Mouse (Mus musculus): ENCODE data around the gene Sfn. TPM values are rescaled to one million over a fixed set of nuclear protein-coding genes. Genes with fewer than 3 reads are reported as not detected.

Gene Sfn
- total and polyA plus RNA-seq, 3 experiments, result 1.4 to 2.1 (median 1.8) TPM

DNA sequence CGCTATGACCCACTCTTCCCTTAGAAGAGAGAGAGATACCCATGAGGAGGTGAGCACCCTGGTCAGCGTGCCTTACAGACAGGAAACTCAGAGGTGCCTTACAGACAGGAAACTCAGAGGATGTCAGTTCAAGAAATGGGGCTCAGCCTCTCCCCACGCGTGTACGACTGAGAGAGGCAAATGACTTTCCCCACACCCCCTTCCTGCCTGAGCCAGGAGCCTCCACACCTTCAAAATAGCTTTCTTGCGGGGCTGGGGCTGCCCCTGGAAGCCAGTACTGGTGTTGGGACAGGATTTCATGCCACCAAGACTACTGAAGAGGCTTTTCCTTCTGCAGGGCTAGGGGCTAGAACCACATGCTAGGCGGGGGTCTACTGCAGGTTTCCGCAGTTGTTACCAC, 18.7 kb upstream of the Sfn start:
- DNase-seq, result no peak

DNA sequence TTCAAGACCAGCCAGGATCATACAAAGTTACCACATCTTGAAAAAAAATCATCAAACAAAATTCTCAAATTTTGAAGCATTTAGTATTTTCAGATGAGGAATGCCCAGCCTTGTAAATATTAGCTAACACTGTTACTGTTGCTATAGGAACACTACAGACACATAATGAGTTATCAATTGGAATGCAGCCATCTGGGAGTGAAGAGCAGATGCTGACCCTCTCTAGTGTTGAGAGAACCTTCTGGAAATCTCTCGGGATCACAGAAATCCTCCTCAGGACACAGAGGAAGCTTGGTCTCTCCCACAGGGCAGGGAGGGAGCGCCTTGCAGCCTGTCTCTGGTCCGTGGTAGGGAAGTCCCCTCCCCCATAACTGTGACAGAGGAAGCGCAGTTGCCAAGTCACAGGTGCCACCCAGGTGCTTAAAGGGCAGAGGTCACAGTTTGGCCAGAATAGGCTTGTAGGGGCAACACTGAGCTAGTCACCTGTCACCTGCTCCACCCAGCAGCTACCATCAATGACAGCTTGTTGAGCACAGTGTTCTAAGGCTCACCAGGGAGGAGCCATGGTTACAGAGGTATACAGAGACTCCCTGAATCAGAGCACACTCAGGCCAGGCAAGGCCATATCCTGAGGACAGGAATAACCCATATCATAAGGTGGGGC, 17.6 kb upstream of the Sfn start:
- no peak for DNase-seq

DNA sequence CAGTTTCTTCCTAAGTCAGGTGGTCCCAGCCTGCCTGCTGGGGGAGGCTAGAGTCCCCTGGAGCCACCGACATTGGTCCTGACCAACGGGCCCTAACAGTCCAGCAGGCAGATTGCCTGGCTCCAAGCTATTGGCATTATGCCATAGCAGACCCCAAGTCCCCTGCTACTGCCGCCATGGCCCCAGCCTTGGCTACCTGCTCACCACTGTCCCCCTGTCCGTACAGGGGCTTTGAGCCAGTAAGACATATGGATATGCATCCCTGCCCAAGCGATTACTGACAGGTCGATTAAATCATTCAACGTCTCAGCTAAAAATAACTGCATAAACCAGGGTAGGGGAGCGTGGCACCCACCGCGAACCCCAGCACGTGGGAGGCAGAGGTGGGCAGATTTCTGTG, 16.0 kb upstream of the Sfn start:
- DNase-seq, result no peak

DNA sequence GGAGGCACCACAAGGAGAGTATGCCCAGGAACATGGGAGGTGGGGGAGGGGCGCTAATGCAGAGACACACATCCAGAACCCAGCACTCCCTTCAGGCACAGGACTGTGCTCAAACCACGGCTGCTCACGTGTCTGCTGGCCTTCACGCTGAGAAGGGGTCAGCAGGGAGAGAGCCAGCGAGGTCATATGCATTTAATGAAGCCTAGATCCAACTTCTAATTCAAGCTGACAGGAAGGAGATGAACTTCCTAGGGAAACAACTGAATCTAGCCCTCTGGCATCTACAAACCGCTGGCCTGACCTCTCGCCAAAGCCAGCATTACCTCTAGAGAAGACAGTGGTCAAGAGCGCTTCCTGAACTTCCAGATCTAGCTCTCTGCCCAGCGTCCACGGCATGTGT, 13.4 kb upstream of the Sfn start:
- DNase-seq, result peak; percentile 35

DNA sequence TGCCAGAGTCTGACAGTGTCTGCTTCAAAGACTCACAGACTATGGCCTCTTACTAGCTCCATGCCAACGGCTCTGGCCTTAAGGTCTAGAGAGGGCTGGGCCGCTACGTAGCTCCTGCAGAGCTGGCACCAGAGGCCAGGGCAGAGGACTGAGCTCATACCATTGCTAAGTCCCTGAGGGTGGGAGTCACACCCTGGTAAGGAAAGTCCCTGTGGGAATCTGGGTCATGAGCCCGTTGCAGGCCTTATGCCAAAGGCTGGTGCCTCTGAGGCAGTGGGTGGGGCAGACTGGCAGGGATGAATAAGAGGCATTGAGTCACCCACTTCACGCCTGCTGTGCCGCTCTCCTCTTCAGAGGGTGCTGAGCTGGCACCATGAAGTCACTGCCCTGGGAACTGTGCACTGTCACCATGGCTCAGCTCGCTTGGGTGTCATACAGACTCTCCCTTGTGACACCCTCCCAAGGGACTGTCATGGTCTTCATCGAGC, 12.3 kb upstream of the Sfn start:
- peak; percentile 92 for DNase-seq

DNA sequence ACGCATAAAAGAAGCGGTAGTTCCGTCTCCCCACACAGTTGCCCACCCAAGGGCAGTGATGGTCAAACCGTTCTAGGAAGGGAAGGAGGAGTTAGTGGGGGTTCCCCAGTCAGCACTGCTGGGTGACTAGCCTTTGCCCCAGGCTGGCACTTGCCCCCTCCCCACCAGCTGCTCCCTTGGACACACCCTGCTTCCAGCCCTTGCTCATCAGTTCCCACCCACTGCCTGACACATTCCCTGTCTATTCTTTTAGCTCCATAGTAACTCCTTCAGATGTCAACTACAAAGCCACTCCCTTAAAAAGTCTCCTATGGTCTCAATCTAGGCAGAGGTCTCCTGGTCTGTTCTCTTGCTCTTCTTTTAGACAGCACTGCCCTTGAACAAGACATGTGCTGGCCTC, 11.9 kb upstream of the Sfn start:
- DNase-seq, result no peak

DNA sequence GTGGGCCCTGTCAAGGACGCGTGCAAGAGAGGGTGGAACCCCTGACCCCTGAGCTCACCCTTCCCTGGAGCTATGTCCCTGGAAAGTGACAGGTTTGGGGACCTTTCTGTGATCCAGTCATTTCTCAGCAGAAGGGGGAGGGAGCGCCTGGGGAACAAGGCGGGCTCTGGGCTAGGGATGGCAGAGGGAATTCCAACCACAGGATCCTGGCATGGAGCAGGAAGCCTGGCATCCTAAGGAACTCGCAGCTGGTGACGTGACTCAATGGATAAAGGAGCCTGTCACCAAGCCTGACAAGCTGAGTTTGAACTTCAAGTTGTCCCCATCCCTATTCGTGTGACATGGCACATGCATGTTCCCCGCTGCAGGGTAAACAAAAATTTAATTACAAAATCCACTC, 11.1 kb upstream of the Sfn start:
- no peak for DNase-seq

DNA sequence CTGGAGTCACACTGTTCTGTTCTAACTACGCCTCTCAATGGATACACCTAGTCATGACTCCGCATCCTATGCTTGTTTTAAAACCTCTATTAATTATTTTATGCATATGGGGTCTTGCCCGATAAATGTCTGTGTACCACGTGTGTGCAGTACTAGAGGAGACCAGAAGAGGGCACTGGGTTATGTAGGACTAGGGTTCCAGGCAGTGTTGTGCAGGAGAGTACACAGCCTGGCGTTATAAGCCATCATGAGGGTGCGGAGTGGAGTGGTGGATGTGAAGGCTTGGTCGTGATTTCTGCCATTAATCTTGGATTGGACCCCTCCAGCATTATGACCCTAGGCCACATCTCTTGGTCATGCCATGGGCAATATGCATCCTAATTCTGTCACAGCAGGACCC, 10.4 kb upstream of the Sfn start:
- DNase-seq, result no peak

DNA sequence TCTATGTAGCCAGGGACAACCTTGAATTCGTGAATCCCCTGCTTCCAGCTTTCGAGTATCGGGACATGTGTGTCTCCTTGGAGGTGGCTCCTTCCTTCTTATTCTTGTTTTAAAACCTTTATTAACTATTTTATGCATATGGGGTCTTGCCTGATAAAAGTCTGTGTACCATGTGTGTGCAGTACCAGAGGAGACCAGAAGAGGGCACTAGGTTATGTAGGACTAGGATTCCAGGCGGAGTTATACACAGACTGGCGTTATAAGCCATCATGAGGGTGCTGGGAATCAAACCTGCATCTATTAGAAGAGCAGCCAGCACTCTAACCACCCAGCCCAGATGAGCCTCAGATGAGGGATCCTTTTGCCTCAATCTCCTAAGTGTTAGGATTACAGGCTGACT, 9.8 kb upstream of the Sfn start:
- DNase-seq, result no peak

DNA sequence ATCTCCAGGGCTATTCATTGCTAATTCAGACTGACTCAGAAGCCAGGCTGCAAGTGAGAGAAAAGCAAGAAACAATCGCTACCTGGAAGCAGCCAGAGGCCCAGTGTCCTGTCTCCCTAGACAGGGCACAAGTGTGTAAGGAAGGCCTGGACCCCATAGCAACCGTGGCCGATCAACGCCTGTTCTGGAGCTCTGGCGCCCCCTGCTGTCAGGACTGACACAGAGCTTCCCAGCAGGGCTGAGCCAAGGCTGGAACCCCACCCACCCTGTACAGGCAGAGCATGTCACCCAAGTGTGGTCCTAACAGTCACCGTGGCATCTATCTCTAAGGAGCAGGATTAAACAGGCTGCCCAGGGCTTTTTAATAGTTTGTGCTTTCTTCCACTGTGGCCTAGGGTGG, 7.8 kb upstream of the Sfn start:
- DNase-seq, result peak; percentile 84

DNA sequence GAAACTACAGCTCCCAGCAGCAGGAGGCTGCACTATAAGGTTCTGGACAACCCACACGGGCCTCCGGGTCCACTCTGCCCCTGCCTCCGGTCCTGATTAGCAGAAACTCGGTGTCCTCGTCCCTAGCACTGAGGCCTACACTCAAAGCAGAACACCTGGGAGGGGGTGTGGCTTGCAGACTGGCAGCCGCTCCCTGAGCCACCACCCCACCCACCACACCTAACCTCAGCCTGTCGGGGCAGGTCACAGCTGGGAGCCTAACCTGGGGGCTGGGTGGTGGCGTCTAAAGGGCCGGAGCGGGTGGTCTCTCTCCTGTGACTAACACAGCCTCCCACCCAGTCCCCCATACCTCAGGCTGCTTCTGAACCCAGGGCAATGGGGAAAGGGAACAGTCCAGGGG, 5.3 kb upstream of the Sfn start:
- DNase-seq, result no peak

DNA sequence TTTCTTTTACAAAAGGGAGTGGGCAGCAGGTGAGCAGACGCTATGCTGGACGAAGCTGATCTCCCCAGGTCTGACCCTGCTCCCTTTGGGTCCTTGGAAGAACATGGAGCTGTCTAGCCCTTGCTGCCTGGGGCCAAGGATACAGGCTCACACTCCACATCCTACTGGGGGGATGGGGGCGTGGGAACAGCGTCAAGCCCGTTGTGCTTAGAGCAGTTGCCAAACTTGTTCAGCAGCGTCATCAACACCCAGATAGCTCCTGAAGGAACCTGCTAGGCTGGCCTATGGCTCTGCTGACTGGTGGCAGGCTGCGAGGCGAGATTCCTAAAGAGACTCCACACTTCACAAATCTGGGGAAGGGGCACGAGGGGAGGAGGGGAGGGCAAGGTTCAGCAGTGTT, 3.4 kb upstream of the Sfn start:
- no peak for DNase-seq

DNA sequence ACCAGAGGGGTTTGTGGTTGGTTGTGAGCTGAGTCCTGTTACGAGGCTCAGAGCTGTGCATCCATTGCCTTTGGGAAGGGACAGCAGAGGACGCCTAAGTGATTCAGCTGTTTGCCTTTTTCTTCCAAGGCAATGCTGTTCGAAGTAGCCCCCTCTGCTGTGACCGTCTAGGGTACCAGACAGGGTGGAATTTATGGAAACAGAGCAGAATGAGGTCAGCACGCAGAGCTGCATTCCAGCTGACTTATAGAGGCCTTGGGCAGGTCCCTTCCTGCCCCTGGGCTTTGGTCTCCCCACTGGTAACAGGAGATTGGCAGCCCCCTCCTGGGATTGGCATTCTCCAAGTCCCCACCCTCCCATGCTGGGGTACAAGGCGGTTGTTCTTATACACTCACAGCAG, 2.9 kb upstream of the Sfn start:
- DNase-seq, result no peak

DNA sequence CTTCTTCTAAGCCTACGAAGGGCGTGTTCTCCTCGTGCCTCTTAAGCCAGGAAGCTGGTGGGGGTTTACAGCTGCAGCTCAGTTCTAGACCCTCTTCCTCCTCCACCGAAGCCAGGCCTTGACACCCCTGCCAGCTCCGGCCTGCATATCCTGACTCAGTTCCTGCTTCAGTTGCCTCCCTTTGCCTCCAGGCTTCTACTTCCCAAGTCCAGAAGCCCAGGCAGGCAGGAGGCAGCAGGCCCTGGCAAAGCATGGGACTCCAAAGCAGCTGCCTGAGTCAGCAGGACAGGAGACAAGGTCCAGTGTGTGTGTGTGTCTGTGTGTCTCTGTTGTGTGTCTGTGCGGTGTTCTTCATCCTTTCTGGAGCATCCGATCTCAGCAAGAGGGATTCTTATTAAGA, 2.2 kb upstream of the Sfn start:
- DNase-seq, result no peak

DNA sequence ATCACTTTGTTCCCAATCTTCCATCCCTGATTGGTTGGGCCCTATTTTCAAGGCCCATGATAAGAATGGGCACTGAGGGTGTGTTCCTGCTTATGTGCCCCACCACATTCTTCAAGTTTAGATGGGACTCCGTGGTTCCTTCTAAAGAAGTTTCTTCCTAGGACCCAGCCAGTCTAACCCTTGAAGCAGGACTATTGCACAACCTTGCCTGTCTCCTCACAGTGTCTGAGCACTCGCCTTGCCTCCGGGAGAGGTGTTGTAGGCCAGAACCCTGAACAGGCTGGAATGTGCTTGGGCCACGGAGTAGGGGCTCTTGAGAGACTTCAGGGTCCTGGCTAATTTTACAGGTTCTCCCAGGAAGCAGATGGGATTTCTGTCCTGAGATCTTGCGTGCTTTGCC, 1.1 kb upstream of the Sfn start:
- no peak for DNase-seq

DNA sequence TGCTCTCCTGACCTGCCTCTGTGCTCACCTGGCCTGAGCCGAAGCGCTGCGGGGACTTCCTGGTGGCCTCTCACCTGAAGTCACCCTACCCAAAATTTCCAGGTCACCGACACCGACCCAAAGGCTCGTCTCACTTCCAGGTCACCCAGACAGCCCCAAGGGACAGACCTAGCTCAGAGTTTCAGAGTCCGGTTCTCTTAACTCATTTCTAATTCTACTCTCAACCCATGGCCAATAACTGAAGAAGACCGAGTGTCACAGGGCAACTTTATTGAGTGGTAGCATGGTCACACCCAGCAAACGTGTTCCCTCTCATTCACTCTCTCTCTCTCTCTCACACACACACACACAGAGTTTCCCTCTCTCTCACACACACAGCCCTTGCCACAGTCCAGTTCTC, 1.7 kb downstream of the Sfn start:
- DNase-seq, result no peak

DNA sequence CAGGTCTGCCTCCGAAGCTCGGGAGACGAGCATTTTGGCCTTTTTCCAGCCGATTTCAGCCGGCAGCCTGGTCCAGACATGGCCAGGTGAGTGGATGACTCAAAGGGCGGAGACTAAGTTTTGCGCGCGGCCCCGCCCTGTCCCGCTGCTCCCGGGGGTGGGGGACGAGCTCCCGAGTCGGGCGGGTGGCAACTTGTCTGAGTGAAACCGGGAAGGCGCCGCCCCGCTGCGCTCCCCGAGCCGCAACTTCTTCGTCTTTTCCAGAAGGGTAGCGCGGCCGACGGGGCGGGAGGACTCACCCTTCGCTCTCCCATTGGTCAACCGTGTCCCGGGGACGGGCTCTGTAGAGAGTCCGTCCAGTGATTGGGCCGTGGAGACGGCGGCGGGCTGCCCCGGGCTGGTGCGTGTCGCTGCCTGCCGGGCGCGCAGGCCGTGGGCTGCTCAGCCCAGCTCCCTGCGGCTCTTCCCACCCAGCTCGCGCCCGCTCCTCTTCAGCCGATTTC, 2.3 kb downstream of the Sfn start:
- DNase-seq, result peak; percentile 96

DNA sequence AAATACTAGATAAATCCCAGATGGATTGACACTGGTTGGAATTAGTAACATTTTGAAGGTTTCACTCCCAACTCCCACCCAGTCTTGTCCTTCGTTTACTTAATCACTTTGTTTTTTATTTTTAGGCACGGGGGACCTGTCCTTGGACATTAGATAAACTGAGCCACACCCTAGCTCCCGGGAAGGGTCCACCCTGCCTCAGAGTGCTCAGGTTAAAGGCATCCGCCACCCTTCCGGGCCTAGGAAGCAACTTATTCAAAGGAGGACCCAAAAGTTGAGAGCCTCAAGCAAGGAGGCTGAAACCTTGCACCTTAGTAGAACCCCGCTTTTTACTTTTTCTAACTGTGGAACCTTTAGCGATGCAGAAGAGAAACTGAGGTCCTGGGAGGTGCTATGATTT, 2.9 kb downstream of the Sfn start:
- no peak for DNase-seq

DNA sequence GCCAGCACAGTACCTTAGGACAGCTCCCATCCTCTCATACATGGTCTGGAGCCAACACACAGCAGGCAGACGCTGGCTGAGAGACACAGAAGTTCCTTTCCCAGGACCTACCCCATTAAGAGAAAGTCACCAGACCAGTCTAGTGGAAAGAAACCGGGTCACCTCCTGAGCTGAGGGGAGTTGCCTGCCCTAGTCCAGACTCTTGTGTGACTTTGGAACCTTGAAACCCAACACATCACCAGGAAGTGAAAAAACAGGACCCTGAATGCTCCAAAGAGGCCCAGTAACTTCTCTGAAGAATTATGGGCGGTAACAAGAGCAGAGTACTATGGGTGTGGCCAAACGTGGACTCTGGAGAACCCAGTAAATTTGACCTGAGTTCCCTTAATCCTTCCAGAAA, 3.4 kb downstream of the Sfn start:
- no peak for DNase-seq

DNA sequence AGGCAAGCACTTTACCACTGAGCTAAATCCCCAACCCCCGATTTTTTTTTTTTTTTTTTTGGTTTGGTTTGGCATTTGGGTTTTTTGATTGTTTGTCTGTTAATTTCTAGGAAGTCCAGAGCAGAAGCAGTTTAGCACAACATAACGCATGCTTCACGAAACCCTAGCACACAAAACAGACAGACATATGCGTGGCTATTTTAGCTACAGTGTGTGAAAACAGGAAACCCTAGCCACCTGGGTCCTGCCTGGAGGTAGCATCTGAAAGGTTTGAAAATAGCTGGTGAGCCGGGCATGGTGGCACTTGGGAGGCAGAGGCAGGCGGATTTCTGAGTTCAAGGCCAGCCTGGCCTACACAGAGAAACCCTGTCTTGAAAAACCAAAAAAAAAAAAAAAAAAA, 5.9 kb downstream of the Sfn start:
- DNase-seq, result no peak

DNA sequence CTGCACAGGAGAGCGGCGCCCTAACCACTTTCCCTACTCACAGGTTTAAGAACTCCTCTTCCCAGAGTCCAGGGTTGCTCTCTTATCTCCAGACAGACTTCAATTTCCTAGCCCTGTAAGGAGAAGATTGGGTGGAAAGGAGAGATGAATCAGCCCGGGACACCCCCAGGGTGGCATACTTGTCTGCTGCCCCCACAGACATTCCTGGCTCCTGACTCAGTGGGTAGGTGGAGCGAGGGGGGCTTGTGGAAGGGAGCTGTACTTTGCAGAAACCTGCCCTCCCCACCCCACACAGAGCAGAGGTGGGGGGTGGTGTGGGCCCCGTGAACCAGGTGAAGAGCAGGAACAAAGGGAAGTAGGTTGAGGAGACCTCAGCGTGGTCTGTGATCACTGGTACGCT, 6.4 kb downstream of the Sfn start:
- no peak for DNase-seq

DNA sequence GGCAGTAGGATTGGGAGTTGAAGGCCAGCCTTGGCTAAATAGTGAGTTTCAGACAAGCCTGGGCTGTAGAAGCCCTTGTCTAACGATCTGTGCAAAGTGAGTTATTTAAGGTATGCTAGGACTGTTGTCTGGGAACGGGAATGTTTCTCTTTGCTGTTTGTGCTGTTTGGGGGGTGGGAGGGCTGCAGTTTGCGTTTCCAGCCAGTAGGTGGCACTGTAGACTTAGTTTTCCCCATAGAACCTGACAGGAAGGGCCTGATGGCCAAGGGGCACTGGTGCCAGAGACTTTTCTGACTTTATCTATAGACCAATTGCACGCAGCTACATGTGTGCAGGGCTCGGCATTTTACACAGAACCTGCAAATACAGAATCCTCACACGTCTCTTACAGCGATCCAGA, 9.4 kb downstream of the Sfn start:
- DNase-seq, result peak; percentile 71

DNA sequence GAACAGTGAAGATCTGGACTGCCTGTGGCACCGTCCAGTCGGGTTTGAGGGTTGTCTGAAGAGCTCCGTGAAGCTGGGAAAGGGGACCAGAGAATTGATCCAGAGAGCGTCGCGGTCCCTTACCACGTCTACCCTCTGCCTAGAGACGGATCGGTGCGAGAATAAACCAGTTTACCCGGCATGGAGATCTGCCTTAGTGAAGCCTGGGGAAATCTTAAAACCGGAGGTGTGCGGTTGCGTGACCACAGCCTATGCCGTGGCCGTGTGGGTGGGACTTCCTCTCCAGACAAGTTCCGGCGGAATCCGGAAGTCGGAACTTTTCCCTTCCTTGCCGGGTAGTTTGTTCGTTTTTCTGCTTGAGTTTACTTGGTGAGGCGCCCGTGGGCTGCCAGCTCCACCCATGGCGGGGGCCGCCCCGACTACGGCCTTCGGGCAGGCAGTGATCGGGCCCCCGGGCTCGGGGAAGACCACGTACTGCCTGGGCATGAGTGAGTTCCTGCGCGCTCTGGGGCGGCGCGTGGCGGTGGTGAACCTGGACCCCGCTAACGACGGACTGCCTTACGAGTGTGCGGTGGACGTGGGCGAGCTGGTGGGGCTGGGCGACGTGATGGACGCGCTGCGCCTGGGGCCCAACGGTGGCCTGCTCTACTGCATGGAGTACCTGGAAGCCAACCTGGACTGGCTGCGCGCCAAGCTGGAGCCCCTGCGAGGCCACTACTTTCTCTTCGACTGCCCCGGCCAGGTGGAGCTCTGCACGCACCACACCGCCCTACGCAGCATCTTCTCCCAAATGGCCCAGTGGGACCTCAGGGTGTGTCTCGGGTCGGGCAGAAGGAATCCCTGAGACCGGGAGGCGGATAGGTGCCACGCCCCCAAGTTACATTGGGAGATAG, 17.7 kb downstream of the Sfn start, which contains the start of gene Gpn2:
TSS of gene Gpn2 (plus strand) at position 304 of the 893 bp plus-strand sequence.
- peak; percentile 88 for DNase-seq

DNA sequence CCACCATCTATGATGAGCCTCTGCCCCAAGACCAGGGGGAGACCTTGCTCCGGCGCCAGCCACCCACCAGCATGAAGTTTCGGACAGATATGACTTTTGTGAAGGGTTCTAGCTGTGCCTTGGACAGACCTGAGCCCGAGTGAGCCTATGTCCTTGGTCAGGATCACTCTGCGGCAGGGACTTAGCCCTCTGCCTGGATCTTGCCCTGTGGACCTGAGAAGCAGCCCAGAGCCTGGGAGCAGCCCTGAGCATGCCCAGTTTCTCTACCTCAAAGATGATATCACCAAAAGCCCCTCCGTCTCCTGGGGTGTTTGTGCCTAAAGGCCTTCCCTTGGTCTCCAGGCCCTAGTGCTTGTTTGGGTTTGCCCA, 18.3 kb downstream of the Sfn start:
- DNase-seq, result peak; percentile 30
